Comparison of ENCODE assay signal across 28 mouse cellular contexts in genomic region chr4:152278986-152279385, GRCm38 (mm10). TPM values are rescaled to one million over a fixed set of nuclear protein-coding genes. Genes with fewer than 3 reads are reported as not detected.
A peak's percentile ranks its signal among the peaks of the same experiment; 100 is the strongest.
DNase-seq lines count a peak whose midpoint lies in the region; ATAC-seq lines count a peak whose summit lies in the region.
"Had no signal": no experiment of that assay in that cellular context is flagged by ENCODE, and none has a peak within 500 bp of the region (broad histone marks: within the 10 kb centered on the region; RNA-seq: fewer than 3 reads in every experiment).

No protein-coding gene starts in this region.

- no peaks in the 10 kb centered on the region; the same call in 1 of the 2 replicates for H3K36me3 ChIP-seq in hindbrain, embryonic 12.5 days
- peaks cover 15% of the 10 kb centered on the region; the same call in 1 of the 2 replicates for H3K36me3 ChIP-seq in hindbrain, embryonic 14.5 days (replicated peaks; ENCODE audit: control insufficient read depth, insufficient read depth)
- no peaks in the 10 kb centered on the region for H3K36me3 ChIP-seq in megakaryocyte, embryonic 14.5 days (replicated peaks; ENCODE audit: low read length)
- H3K36me3 ChIP-seq: embryonic facial prominence, embryonic 12.5 days; limb, embryonic 10.5 days; liver, embryonic 15.5 days had no signal

- no peak overlapping the region for H3K4me2 ChIP-seq in hindbrain, embryonic 12.5 days (replicated peaks)
- no peak overlapping the region for H3K4me2 ChIP-seq in hindbrain, embryonic 14.5 days (replicated peaks)
- H3K4me2 ChIP-seq: embryonic facial prominence, embryonic 12.5 days; heart, embryonic 11.5 days; liver, embryonic 15.5 days; lung, embryonic 15.5 days had no signal

- H3K9ac ChIP-seq in hindbrain, embryonic 12.5 days: 0 out of 2 replicates have a peak overlapping the region, but pooled peaks have one; percentile 8
- H3K9ac ChIP-seq in hindbrain, embryonic 14.5 days: no peak overlapping the region
- H3K9ac ChIP-seq: embryonic facial prominence, embryonic 12.5 days; liver, embryonic 15.5 days; lung, embryonic 15.5 days had no signal

- DNase-seq in cerebellum, postnatal 10 days: peak; percentile 82 to 92
- DNase-seq in cerebellum, postnatal 36 days: no peak
- DNase-seq in hindbrain, embryonic 14.5 days (ENCODE audit: low spot score): no peak
- DNase-seq in brain, adult 2 months (ENCODE audit: low read depth, low spot score): peak; percentile 81
- DNase-seq: adrenal gland, postnatal 36 days; cerebellum, adult 9-10 months; gastrocnemius, postnatal 14 days; heart, adult 11 months; kidney, postnatal 25 days; liver; lung, postnatal 36 days; thymus, postnatal 25 days had no signal

- no peak overlapping the region for H3K27ac ChIP-seq in hindbrain, embryonic 12.5 days
- H3K27ac ChIP-seq in hindbrain, embryonic 14.5 days: no peak overlapping the region
- H3K27ac ChIP-seq: embryonic facial prominence, embryonic 12.5 days; layer of hippocampus, adult 2 months; limb, embryonic 10.5 days; liver, embryonic 15.5 days; lung, embryonic 15.5 days had no signal

- no peak for ATAC-seq in hindbrain, embryonic 12.5 days (ENCODE audit: low FRiP score)
- ATAC-seq in hindbrain, embryonic 14.5 days (ENCODE audit: low FRiP score): no peak
- no peak for ATAC-seq in megakaryocyte, adult 5-6 weeks (ENCODE audit: poor library complexity, severe bottlenecking)
- no peak for ATAC-seq in inflammation-experienced regulatory T-cells, adult 6 months
- ATAC-seq: intestine, postnatal 0 days; midbrain, embryonic 16.5 days had no signal

- WGBS in hindbrain, embryonic 12.5 days: 89% methylated on average over 23 of the region's 23 CpGs
- 74% methylated on average over 23 of the region's 23 CpGs for WGBS in hindbrain, embryonic 14.5 days

- peaks cover 24% of the 10 kb centered on the region for H3K4me1 ChIP-seq in hindbrain, embryonic 12.5 days
- H3K4me1 ChIP-seq in hindbrain, embryonic 14.5 days (replicated peaks; ENCODE audit: control insufficient read depth, insufficient read depth, low read length): 0 out of 2 replicates have a peak, but pooled peaks cover 9% of the 10 kb centered on the region
- peaks cover 32% of the 10 kb centered on the region for H3K4me1 ChIP-seq in megakaryocyte, embryonic 14.5 days

- no peak overlapping the region for H3K4me3 ChIP-seq in hindbrain, embryonic 12.5 days
- H3K4me3 ChIP-seq in hindbrain, embryonic 14.5 days (replicated peaks; ENCODE audit: low read length): no peak overlapping the region
- H3K4me3 ChIP-seq in megakaryocyte, embryonic 14.5 days (replicated peaks): peak overlapping the region; percentile 64
- H3K4me3 ChIP-seq: embryonic facial prominence, embryonic 12.5 days; layer of hippocampus, adult 2 months; limb, embryonic 10.5 days; liver, embryonic 15.5 days; lung, embryonic 15.5 days had no signal

- H3K9me3 ChIP-seq in hindbrain, embryonic 12.5 days (replicated peaks): no peaks in the 10 kb centered on the region
- H3K9me3 ChIP-seq in hindbrain, embryonic 14.5 days (ENCODE audit: control insufficient read depth, low read length): no peaks in the 10 kb centered on the region
- H3K9me3 ChIP-seq in megakaryocyte, embryonic 14.5 days: peaks cover 6% of the 10 kb centered on the region
- H3K9me3 ChIP-seq: embryonic facial prominence, embryonic 12.5 days; limb, embryonic 10.5 days; liver, embryonic 15.5 days; lung, embryonic 15.5 days had no signal

- H3K27me3 ChIP-seq in hindbrain, embryonic 12.5 days: peaks cover 91% of the 10 kb centered on the region
- peaks cover 87% of the 10 kb centered on the region for H3K27me3 ChIP-seq in hindbrain, embryonic 14.5 days (ENCODE audit: control insufficient read depth, insufficient read depth, low read length)
- peaks cover 93% of the 10 kb centered on the region for H3K27me3 ChIP-seq in megakaryocyte, embryonic 14.5 days (replicated peaks)

RNA-seq across cellular contexts. Expression of gene Gpr153, which starts 5.0 kb away (rescaled TPM):
- polyA plus RNA-seq in hindbrain, embryonic 12.5 days (2016; fragmentation: Nextera tagmentation; extraction: Ambion mirVana): 13.1 and 16.2 TPM in 2 replicates
- polyA plus RNA-seq in hindbrain, embryonic 14.5 days (2014; fragmentation: Nextera tagmentation; extraction: Ambion mirVana): 23.1 and 27.8 TPM in 2 replicates
- 0.11 TPM in 1 of 2 replicates, not detected in the other for polyA plus RNA-seq in megakaryocyte, embryonic 14.5 days (2012; ENCODE audit: insufficient read depth, low replicate concordance)
- total RNA-seq in megakaryocyte, adult 5-6 weeks (2015): not detected in 2 replicates
- total RNA-seq in megakaryocyte, adult 5-6 weeks (2017): 0.04 and 1.7 TPM in 2 replicates
- polyA plus RNA-seq in inflammation-experienced regulatory T-cells, adult 6 months (2017; shearing (Covaris generic)): under 1 TPM in 1 of 3 experiments, not detected in 2; 0.15 TPM
- total RNA-seq: hematopoietic stem cell, adult 5-6 weeks had no signal

RNA-seq across cellular contexts. Expression of gene Hes3, which starts 12.5 kb away (rescaled TPM):
- 1.2 and 2.1 TPM in 2 replicates for polyA plus RNA-seq in hindbrain, embryonic 12.5 days (2016; fragmentation: Nextera tagmentation; extraction: Ambion mirVana)
- polyA plus RNA-seq in hindbrain, embryonic 14.5 days (2014; fragmentation: Nextera tagmentation; extraction: Ambion mirVana): 0.24 and 1.2 TPM in 2 replicates
- polyA plus RNA-seq in megakaryocyte, embryonic 14.5 days (2012; ENCODE audit: insufficient read depth, low replicate concordance): not detected in 2 replicates
- not detected in 2 replicates for total RNA-seq in megakaryocyte, adult 5-6 weeks (2015)
- total RNA-seq in megakaryocyte, adult 5-6 weeks (2017): not detected in 2 replicates
- not detected for polyA plus RNA-seq in inflammation-experienced regulatory T-cells, adult 6 months (2017; shearing (Covaris generic))
- total RNA-seq: adrenal gland, postnatal 36 days; gastrocnemius, postnatal 14 days; hematopoietic stem cell, adult 5-6 weeks; layer of hippocampus, adult 2 months; layer of hippocampus, postnatal 25 days had no signal
- polyA plus RNA-seq: heart, embryonic 11.5 days; heart, postnatal 0 days; intestine, postnatal 0 days; kidney, embryonic 14.5 days; limb, embryonic 10.5 days; liver, embryonic 15.5 days; lung, embryonic 15.5 days had no signal

RNA-seq across cellular contexts. Expression of gene Icmt, which starts 18.0 kb away (rescaled TPM):
- polyA plus RNA-seq in hindbrain, embryonic 12.5 days (2016; fragmentation: Nextera tagmentation; extraction: Ambion mirVana): 25.3 and 25.6 TPM in 2 replicates
- 20.6 and 22.8 TPM in 2 replicates for polyA plus RNA-seq in hindbrain, embryonic 14.5 days (2014; fragmentation: Nextera tagmentation; extraction: Ambion mirVana)
- 5.8 and 20.7 TPM in 2 replicates for polyA plus RNA-seq in megakaryocyte, embryonic 14.5 days (2012; ENCODE audit: insufficient read depth, low replicate concordance)
- 8.7 and 9.3 TPM in 2 replicates for total RNA-seq in megakaryocyte, adult 5-6 weeks (2015)
- 9.7 and 11.9 TPM in 2 replicates for total RNA-seq in megakaryocyte, adult 5-6 weeks (2017)
- polyA plus RNA-seq in inflammation-experienced regulatory T-cells, adult 6 months (2017; shearing (Covaris generic)): 1 to 10 TPM; 5.1 to 8.8 (median 7.1) TPM

RNA-seq across cellular contexts. Expression of gene Rnf207, which starts 39.8 kb away (rescaled TPM):
- polyA plus RNA-seq in hindbrain, embryonic 12.5 days (2016; fragmentation: Nextera tagmentation; extraction: Ambion mirVana): 2.5 and 3.8 TPM in 2 replicates
- 5.6 and 6.9 TPM in 2 replicates for polyA plus RNA-seq in hindbrain, embryonic 14.5 days (2014; fragmentation: Nextera tagmentation; extraction: Ambion mirVana)
- 1.8 and 3.8 TPM in 2 replicates for polyA plus RNA-seq in megakaryocyte, embryonic 14.5 days (2012; ENCODE audit: insufficient read depth, low replicate concordance)
- total RNA-seq in megakaryocyte, adult 5-6 weeks (2015): not detected in 2 replicates
- not detected in 2 replicates for total RNA-seq in megakaryocyte, adult 5-6 weeks (2017)
- polyA plus RNA-seq in inflammation-experienced regulatory T-cells, adult 6 months (2017; shearing (Covaris generic)): not detected
- total RNA-seq: gastrocnemius, postnatal 14 days had no signal

RNA-seq across cellular contexts. Expression of gene Rpl22, which starts 46.6 kb away (rescaled TPM):
- 257 and 282 TPM in 2 replicates for polyA plus RNA-seq in hindbrain, embryonic 12.5 days (2016; fragmentation: Nextera tagmentation; extraction: Ambion mirVana)
- polyA plus RNA-seq in hindbrain, embryonic 14.5 days (2014; fragmentation: Nextera tagmentation; extraction: Ambion mirVana): 154 and 178 TPM in 2 replicates
- 2.6 and 82.5 TPM in 2 replicates for polyA plus RNA-seq in megakaryocyte, embryonic 14.5 days (2012; ENCODE audit: insufficient read depth, low replicate concordance)
- total RNA-seq in megakaryocyte, adult 5-6 weeks (2015): 968 and 1,019 TPM in 2 replicates
- total RNA-seq in megakaryocyte, adult 5-6 weeks (2017): 2,015 and 2,172 TPM in 2 replicates
- polyA plus RNA-seq in inflammation-experienced regulatory T-cells, adult 6 months (2017; shearing (Covaris generic)): 1,000 to 10,000 TPM in 1 of 3 experiments, 100 to 1,000 TPM in 2; 752 to 1,062 (median 960) TPM

Comparison
In these comparisons a context has a peak if more than half of its experiments do, and no peak if none do; other contexts are left out.
1. DNase-seq: peak in cerebellum, postnatal 10 days (2 of 2) and brain, adult 2 months (single experiment); none in cerebellum, postnatal 36 days (0 of 2) and hindbrain, embryonic 14.5 days (single experiment).
2. RNA of gene Gpr153, which starts 5.0 kb away (polyA plus RNA-seq): 23.1 to 27.8 TPM in hindbrain, embryonic 14.5 days and 13.1 to 16.2 TPM in hindbrain, embryonic 12.5 days; 0.11 TPM in megakaryocyte, embryonic 14.5 days and 0.15 TPM in inflammation-experienced regulatory T-cells, adult 6 months; every median in the first group is over 10 times any median in the second.